Mouse (Mus musculus): ENCODE data around the gene Esrrg. TPM values are rescaled to one million over a fixed set of nuclear protein-coding genes. Genes with fewer than 3 reads are reported as not detected.

The Esrrg gene
- total RNA-seq (2014; rRNA removed) (1.5 and 4.2 TPM in 2 replicates), polyA plus RNA-seq (2012; rRNA removed) (1.1 and 1.4 TPM in 2 replicates)

GRCm38 (mm10) chr1:187608261-187608921 lies at the start of gene Esrrg:
Gene Esrrg (plus strand): TSS chr1:187608791.
- peaks cover 16% of the 10 kb centered on the region for H3K27me3 ChIP-seq (ENCODE audit: control insufficient read depth, insufficient read depth, low read length)
- peaks cover 13% of the 10 kb centered on the region for H3K4me1 ChIP-seq (ENCODE audit: control insufficient read depth, insufficient read depth, low read length)
- 6% methylated on average over 21 of the region's 21 CpGs for WGBS
- peak; percentile 35 for DNase-seq (ENCODE audit: extremely low read depth, low read depth, low spot score)
- TF ChIP-seq CTCF (IDR thresholded peaks at IDR 0.05; ENCODE audit: low read depth, low read length): no peak
- TF ChIP-seq POLR2A (IDR thresholded peaks at IDR 0.05; ENCODE audit: extremely low read depth, insufficient read depth, low read length): no peak
- H3K36me3 ChIP-seq (ENCODE audit: control insufficient read depth, insufficient read depth, low read length): no peaks in the 10 kb centered on the region
- peak within 1 kb of the TSS; percentile 57 for H3K9ac ChIP-seq (ENCODE audit: low read depth, low read length)
- H3K79me2 ChIP-seq (ENCODE audit: control insufficient read depth, insufficient read depth, low read length): no peaks in the 10 kb centered on the region
- peak within 1 kb of the TSS; percentile 66 for H3K4me3 ChIP-seq (ENCODE audit: insufficient read depth, low read depth, low read length)
- no peak within 1 kb of the TSS for H3K27ac ChIP-seq (replicated peaks; ENCODE audit: insufficient read depth, low read depth, low read length)

GRCm38 (mm10) chr1:187583982-187584381 lies 24.6 kb upstream of the Esrrg start:
- no peaks in the 10 kb centered on the region for H3K27me3 ChIP-seq (ENCODE audit: control insufficient read depth, insufficient read depth, low read length)
- no peaks in the 10 kb centered on the region for H3K36me3 ChIP-seq (ENCODE audit: control insufficient read depth, insufficient read depth, low read length)
- no peak overlapping the region for H3K27ac ChIP-seq (replicated peaks; ENCODE audit: insufficient read depth, low read depth, low read length)
- DNase-seq (ENCODE audit: extremely low read depth, low read depth, low spot score): no peak
- H3K79me2 ChIP-seq (ENCODE audit: control insufficient read depth, insufficient read depth, low read length): no peaks in the 10 kb centered on the region
- H3K9ac ChIP-seq (ENCODE audit: low read depth, low read length): no peak overlapping the region
- no peak overlapping the region for H3K4me3 ChIP-seq (ENCODE audit: insufficient read depth, low read depth, low read length)
- no peaks in the 10 kb centered on the region for H3K4me1 ChIP-seq (ENCODE audit: control insufficient read depth, insufficient read depth, low read length)
- TF ChIP-seq POLR2A (IDR thresholded peaks at IDR 0.05; ENCODE audit: extremely low read depth, insufficient read depth, low read length): no peak
- TF ChIP-seq CTCF (IDR thresholded peaks at IDR 0.05; ENCODE audit: low read depth, low read length): no peak

- 75% methylated on average over 8 of the region's 8 CpGs for WGBS
- Histone ChIP-seq H3K4me1 (ENCODE audit: control insufficient read depth, insufficient read depth, low read length) (no peaks in the 10 kb centered on the region), H3K4me3 (ENCODE audit: insufficient read depth, low read depth, low read length) (no peak overlapping the region), H3K27me3 (ENCODE audit: control insufficient read depth, insufficient read depth, low read length) (0 out of 2 replicates have a peak, but pooled peaks cover 4% of the 10 kb centered on the region), H3K36me3 (ENCODE audit: control insufficient read depth, insufficient read depth, low read length) (no peaks in the 10 kb centered on the region), H3K27ac (replicated peaks; ENCODE audit: insufficient read depth, low read depth, low read length) (no peak overlapping the region), H3K9ac (ENCODE audit: low read depth, low read length) (no peak overlapping the region), H3K79me2 (ENCODE audit: control insufficient read depth, insufficient read depth, low read length) (no peaks in the 10 kb centered on the region)
- TF ChIP-seq CTCF (IDR thresholded peaks at IDR 0.05; ENCODE audit: low read depth, low read length) (no peak), POLR2A (IDR thresholded peaks at IDR 0.05; ENCODE audit: extremely low read depth, insufficient read depth, low read length) (no peak)
- no peak for DNase-seq (ENCODE audit: extremely low read depth, low read depth, low spot score)
These were observed 22.0 kb upstream of the Esrrg start for GRCm38 (mm10) chr1:187586541-187587075.

- H3K4me1 ChIP-seq (ENCODE audit: control insufficient read depth, insufficient read depth, low read length): peaks cover 3% of the 10 kb centered on the region
- H3K9ac ChIP-seq (ENCODE audit: low read depth, low read length): no peak overlapping the region
- H3K36me3 ChIP-seq (ENCODE audit: control insufficient read depth, insufficient read depth, low read length): no peaks in the 10 kb centered on the region
- H3K4me3 ChIP-seq (ENCODE audit: insufficient read depth, low read depth, low read length): no peak overlapping the region
- no peak overlapping the region for H3K27ac ChIP-seq (replicated peaks; ENCODE audit: insufficient read depth, low read depth, low read length)
- H3K79me2 ChIP-seq (ENCODE audit: control insufficient read depth, insufficient read depth, low read length): no peaks in the 10 kb centered on the region
- no peak for DNase-seq (ENCODE audit: extremely low read depth, low read depth, low spot score)
- H3K27me3 ChIP-seq (ENCODE audit: control insufficient read depth, insufficient read depth, low read length): peaks cover 13% of the 10 kb centered on the region
- WGBS: 73% methylated on average over 2 of the region's 2 CpGs
- TF ChIP-seq CTCF (IDR thresholded peaks at IDR 0.05; ENCODE audit: low read depth, low read length): no peak
- TF ChIP-seq POLR2A (IDR thresholded peaks at IDR 0.05; ENCODE audit: extremely low read depth, insufficient read depth, low read length): no peak
These were observed 5.6 kb upstream of the Esrrg start for GRCm38 (mm10) chr1:187602942-187603341.

GRCm38 (mm10) chr1:187604063-187604484 lies 4.5 kb upstream of the Esrrg start:
- H3K79me2 ChIP-seq (ENCODE audit: control insufficient read depth, insufficient read depth, low read length): no peaks in the 10 kb centered on the region
- no peaks in the 10 kb centered on the region for H3K36me3 ChIP-seq (ENCODE audit: control insufficient read depth, insufficient read depth, low read length)
- no peak for DNase-seq (ENCODE audit: extremely low read depth, low read depth, low spot score)
- H3K9ac ChIP-seq (ENCODE audit: low read depth, low read length): no peak overlapping the region
- H3K27ac ChIP-seq (replicated peaks; ENCODE audit: insufficient read depth, low read depth, low read length): no peak overlapping the region
- peaks cover 13% of the 10 kb centered on the region for H3K27me3 ChIP-seq (ENCODE audit: control insufficient read depth, insufficient read depth, low read length)
- 29% methylated on average over 11 of the region's 11 CpGs for WGBS
- no peak for TF ChIP-seq CTCF (IDR thresholded peaks at IDR 0.05; ENCODE audit: low read depth, low read length)
- no peak for TF ChIP-seq POLR2A (IDR thresholded peaks at IDR 0.05; ENCODE audit: extremely low read depth, insufficient read depth, low read length)
- no peak overlapping the region for H3K4me3 ChIP-seq (ENCODE audit: insufficient read depth, low read depth, low read length)
- peaks cover 10% of the 10 kb centered on the region for H3K4me1 ChIP-seq (ENCODE audit: control insufficient read depth, insufficient read depth, low read length)

All from liver, adult 2 months (tissue).